Mouse (Mus musculus) fibroblast of lung, adult 2 months (primary cell): ENCODE results near the gene Hist1h1b.
"Not testable (repeated sequence)": the region's sequence is repeated elsewhere in the genome, so short reads cannot be mapped to it uniquely, and the experiment has no call there.

ENCODE experiments used
- DNase-seq: peaks from one replicate; pipeline ENCODE4 v3.0.0-alpha.2; 2011; ENCODE audit warnings: low read depth

Hist1h1b gene

DNA sequence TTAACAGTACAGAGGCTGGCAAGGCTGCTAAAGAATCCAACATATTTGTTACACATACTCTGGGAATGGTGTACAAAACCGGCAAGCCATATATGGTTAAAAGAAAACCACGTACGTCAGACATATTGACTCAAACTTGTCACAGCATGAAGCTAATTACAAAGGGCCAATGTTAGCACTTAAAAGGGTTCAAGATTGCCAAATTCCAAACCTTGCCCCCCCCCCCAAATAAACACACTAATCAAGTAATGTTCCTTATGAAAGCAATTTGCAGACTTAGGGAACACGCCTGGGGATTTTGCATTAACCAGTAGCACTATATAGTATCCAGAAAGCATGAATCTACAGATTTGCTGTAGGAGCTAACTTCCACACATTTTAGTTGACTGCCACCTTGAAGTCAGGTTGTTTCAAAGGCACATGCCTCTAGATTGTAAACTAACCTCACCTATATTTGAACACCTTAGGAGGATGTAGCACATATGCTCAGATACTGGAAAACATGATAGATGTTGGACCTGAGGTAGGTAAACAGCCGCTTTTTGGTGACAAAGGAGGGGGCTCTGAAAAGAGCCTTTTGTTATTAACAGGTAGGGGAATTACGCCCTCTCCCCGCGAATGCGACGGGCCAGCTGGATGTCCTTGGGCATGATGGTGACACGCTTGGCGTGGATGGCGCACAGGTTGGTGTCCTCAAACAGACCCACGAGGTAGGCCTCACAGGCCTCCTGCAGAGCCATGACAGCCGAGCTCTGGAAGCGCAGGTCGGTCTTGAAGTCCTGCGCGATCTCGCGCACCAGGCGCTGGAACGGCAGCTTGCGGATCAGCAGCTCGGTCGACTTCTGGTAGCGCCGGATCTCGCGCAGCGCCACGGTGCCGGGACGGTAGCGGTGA is 2.2 kb upstream of the Hist1h1b start:
- not testable (repeated sequence) for DNase-seq

DNA sequence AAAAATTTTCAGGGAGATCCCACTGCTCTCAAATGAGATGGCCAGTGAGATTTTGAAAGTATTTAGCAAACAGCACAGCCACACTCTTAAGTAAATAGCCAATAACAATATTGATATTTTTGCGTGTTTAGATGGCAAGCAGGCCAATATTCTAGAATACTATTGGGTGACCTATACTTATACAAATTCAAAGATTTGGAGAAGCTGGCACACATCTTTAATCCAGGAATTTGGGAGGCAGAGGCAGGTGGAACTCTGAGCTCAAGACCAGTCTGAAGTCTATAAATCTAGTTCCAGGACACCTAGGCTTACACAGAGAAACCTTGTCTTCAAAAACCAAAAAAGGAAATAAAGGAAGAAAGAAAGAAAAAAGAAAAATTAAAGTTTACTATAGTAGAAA is 1.2 kb upstream of the Hist1h1b start:
- DNase-seq = no peak

DNA sequence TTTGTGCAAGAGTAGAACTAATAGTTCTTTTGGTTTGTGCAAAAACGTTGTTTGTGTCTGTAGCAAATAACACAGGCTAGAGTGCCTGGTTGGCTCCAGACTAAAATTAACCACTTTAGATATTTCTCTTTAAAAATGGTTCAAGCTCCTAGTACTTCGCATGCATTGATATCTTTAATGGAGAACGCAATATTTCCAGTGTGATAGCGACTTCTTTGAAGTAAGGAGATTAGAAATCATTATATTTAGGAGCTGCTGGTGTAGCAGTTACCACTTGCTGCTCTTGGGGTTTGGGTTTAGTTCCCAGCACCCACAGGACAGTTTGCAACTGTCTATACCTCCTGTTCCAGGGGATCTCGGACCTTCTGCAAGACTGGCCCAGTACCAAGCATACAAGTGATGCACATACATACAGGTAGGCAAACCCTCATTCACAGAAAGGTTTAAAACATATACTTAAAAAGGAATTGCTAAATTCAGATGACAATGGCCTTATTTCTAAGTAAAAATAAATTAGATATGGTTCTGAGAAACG is 663 bp upstream of the Hist1h1b start:
- DNase-seq = no peak

DNA sequence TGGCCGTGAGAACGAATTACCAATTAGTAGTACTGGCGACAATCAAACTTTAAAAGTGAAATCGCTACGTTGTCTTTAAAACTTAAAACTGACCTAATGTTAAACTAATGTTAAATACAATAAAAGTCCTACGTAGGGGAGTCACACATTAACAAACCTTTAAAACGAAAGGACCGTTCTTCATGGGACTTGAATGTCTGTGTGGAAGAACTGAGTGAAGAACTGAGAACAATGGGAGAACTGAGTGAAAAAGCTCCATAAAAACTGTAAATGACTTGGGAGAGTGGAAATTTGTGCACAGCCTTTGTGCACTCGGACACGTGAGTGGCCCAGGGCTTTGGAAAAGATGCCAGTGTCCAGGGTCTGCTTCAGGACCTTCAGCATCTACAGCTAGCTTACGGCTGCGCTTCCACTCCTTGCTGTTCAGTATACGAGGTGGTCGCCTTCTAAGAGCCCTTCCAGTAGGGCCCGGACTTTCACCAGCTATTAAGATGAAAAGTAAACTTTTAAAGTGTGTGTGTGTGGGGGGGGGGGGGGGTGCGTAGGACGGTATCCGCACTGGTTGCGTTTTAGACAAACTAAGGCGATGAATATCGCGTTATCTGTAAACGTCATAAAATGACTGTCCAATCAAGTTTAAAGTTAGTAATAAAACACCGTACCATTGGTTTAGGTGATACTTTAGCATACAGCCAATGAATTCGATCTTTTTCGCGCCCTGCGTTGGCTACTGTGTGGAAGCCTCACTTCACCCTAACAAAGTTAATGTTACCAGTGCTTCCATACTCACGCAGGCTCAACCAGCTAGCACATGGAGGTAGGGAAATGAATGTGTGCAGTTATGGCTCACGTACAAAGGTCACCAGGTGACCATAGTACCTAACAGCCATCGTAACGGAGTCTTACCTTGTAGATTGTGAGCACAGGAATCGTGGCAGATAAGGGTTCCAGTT is 1.3 kb downstream of the Hist1h1b start:
- DNase-seq = peak; percentile 85

DNA sequence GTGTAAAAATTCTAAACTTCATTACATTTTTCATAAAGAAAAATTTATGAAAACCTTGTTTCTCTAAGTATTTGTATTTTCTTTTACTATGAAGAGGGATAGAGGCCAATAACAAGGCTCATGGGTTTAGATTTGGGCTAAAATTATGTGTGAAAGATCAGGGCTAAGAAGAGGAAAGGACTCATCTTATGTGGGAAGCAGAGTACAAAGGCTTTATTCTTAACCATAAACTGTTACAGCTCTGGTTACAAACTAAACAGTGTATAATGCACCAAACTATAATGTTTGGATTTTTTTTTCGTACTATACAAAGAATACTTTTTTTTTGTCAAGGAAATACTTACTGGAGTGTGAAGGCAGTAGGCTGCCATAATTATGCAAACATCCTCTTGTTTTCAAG is 24.7 kb downstream of the Hist1h1b start:
- DNase-seq = no peak

DNA sequence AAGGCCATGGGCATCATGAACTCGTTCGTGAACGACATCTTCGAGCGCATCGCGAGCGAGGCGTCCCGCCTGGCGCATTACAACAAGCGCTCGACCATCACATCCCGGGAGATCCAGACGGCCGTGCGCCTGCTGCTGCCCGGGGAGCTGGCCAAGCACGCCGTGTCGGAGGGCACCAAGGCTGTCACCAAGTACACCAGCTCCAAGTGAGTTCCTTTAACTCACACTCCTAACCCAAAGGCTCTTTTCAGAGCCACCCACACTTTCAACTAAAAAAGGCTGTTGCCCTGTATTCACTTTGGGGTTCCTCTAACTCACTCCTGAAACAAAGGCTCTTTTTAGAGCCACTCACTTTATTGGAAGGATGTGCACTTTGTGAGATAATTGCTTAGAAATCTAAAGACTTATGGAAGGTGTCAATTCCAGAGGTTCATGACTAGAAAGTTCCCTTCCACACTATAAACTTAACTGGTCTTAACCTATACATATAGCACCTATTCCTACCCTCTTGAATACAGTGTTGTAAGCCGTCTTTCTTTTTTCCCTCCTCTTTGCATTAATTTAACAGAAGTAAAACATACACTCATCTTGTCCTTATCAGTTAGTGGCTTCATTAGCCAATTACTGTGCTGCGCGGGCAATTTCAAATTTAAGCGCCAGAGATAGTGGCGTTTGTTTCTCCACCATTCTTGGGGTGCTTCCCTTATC is 26.0 kb downstream of the Hist1h1b start:
- DNase-seq = not testable (repeated sequence)

DNA sequence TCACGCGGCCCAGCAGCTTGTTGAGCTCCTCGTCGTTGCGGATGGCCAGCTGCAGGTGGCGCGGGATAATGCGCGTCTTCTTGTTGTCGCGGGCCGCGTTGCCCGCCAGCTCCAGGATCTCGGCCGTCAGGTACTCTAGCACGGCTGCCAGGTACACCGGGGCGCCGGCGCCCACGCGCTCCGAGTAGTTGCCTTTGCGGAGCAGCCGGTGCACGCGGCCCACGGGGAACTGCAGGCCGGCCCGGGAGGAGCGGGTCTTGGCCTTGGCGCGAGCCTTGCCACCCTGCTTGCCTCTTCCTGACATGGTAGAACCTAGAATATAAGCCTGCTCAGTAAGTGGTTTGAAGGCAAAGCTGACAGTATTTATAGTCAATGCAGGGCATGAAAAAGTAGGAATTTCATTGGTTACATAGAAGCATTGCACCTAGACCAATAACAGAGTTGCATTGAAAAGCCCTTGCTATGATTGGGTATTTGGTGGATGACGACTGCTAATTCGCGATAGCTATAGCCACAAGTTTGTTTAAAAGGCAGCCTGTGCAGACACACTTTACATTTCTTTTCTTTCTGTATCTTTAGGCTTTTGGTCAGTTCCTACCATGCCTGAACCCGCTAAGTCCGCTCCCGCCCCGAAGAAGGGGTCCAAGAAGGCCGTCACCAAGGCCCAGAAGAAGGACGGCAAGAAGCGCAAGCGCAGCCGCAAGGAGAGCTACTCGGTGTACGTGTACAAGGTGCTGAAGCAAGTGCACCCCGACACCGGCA is 26.7 kb downstream of the Hist1h1b start, which contains the start of the genes Hist1h2ak and Hist1h2bn:
Gene Hist1h2ak (minus strand): TSS at position 304 of the 762 bp plus-strand sequence.
Gene Hist1h2bn (plus strand): TSS at position 600 of the 762 bp plus-strand sequence.
- peak; percentile 76 for DNase-seq

DNA sequence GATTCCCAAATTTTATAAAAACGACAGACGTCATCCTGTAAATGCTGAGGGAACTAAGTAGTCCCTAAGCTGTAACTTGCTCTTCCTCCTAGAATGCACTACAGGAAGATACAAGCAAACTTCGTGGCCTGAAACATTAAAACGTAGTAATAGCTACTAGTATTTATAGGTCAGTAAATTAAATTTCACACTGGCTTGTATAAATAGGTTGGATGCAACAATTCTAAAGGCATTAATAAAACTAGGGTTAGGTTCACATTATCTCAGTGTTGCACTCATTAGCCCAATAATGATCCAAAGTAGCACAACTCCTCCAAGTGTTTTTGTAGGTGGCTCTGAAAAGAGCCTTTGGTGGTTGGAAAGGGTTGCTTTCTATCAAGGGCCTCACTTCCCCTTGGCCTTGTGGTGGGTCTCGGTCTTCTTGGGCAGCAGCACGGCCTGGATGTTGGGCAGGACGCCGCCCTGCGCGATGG is 27.3 kb downstream of the Hist1h1b start:
- no peak for DNase-seq

DNA sequence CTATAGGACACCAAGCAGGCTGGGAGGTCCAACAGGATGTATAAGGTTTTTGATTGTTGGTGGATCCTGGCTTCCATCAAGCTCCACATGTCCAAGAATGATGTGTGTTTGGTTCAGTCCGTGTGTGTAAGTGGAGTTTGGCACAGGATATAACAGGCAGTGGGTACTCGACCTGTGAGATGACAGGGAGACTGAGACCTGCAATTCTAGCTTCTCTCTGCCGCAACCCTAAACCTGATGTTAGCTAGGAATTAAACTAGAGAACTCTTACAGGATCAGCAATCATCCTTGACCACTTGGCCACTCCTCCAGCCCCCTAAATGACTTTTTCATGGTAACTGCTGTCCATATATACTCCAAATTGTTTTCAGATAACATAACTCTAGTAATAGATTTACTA is 28.1 kb downstream of the Hist1h1b start:
- DNase-seq = no peak

DNA sequence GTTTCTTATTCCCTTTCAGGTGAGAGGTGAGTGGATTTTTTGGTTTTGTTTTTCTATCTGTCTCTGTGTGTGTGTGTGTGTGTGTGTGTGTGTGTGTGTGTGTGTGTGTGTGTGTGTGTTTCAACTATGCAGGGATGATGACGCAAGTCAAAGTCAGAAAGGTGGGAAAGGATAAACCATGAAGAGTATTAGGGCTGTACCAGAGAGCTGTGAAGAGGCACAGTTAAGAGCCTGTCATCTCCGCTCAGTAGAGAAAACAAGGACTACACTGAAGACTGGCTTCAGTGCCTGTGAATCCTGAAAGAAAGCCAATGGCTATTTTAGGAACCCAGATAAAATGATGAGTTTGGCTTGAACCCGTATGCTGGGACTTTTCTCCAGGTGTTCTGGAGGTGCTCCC is 28.6 kb downstream of the Hist1h1b start:
- no peak for DNase-seq

DNA sequence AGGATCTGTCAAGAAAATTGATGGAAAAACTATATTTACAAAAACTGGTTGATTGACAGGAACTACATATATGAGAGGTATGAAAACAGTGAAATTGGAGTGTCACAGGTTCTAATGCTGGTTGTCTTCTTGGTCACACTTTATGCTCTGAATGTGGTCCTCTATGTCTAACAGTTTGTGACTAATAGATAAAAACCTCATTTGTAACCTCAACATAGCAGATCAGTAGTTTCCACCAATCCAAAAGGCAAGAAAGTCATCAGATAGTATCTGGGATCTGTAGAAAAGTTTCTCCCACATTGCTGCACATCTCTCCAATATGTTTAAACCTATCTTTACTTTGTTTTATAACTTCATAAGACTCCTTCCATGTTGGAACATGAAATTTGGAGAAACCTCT is 29.0 kb downstream of the Hist1h1b start:
- DNase-seq = no peak

DNA sequence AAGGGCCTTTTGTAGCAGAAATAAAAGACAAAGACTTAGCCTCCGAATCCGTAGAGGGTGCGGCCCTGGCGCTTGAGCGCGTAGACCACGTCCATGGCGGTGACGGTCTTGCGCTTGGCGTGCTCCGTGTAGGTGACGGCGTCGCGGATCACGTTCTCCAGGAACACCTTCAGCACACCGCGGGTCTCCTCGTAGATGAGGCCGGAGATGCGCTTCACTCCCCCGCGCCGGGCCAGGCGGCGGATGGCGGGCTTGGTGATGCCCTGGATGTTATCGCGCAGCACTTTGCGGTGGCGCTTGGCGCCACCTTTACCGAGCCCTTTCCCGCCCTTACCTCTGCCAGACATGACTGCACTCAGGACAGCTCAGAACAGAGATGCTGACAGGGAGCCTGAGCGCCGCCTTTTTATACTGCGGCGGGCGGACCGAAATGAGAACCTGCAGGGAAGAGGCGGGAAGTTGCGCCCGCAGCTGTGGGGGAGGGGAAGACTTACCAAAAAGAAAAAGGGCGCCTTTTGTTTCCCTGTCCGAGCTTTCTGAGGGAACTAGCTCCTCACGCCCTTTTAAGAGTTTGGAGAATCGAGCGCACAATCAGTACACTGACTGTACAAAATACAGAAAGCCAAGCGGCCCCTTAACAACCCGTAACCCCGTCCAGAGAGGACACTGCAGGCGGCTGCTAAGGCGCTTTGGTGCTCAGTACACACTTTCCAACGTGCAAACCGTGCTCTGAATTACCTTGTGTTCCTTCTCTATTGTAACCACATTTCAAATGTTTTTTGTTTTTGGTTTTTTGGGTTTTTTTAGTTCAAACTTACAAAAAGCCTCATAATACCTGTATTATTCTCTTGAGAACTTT is 30.0 kb downstream of the Hist1h1b start, which contains the start of gene Hist1h4k:
Gene Hist1h4k (minus strand): TSS at position 347 of the 859 bp plus-strand sequence.
- not testable (repeated sequence) for DNase-seq

DNA sequence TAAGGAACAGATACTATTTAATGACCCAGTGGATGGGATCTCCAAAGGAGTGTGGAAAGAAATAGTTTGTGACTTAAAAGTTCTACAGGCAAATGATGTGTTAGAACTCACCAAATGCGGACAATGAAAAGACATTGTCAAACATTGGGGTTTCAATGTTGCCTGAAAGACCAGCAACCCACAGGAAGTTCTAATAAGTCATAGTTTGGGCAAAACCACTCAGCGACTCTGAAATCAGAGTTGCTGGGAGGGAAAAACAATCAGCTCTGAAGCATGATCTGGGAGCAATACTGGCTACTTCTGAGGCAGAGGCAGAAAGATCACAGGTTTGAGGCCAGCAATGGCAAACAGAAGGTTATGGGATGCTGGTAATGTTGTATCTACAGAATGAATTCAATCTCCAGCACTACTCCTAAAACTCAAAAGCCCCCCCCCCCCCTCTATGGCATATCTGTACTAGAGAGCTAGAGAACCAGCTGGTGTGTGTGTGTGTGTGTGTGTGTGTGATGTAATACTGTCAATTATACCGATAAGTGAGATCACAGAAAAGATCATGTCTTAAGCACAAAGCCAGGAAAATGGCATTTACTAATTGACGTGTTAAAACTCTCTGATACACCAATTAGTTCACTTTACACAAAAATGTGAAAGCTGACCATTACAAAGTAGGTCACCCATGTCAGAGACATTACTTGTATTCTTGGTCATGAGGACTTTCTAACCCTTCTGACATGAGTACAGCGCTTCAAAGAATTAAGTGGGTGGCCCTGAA is 30.9 kb downstream of the Hist1h1b start:
- no peak for DNase-seq

DNA sequence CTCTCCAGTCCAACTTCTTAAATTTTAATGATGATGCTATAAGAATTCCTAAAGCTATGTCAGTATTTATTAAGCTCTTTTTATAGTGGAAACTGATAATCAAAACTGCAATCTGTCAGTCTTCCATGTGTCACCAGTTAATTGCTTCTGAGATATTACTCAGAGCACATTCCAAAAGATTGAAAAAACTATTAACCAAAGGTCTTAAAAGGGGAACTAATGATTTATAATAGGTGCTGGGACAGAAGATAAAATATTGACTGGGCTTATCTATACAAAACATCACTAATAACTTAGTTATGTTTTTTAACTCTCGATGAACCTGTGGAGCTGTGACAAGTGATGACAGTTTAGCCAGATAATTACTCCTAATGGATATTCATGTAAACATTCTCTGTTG is 35.4 kb downstream of the Hist1h1b start:
- DNase-seq = no peak

DNA sequence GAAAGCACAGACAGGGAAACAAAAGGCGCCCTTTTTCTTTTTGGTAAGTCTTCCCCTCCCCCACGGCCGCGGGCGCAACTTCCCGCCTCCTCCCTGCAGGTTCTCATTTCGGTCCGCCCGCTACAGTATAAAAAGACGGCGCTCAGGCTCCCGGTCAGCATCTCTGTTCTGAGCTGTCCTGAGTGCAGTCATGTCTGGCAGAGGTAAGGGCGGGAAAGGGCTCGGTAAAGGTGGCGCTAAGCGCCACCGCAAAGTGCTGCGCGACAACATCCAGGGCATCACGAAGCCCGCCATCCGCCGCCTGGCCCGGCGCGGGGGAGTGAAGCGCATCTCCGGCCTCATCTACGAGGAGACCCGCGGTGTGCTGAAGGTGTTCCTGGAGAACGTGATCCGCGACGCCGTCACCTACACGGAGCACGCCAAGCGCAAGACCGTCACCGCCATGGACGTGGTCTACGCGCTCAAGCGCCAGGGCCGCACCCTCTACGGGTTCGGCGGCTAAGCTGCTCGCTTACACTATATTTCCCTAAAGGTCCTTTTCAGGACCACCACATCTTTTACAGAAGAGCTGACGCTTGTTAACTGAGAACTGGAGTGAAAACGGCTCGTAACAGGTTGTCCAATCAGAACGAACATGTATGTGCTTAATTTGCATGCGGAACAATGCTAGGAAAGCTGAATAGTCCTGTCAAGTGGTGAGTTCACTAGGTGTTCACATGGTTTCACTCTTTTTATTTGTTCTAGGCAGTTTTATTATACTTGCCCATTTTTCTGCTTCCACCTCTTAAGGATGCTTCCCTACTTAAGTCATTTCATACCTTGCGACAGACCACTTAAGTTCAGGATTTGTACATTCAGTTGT is 45.3 kb downstream of the Hist1h1b start, which contains the start of gene Hist1h4j:
Gene Hist1h4j (plus strand): TSS at position 159 of the 862 bp plus-strand sequence.
- DNase-seq = not testable (repeated sequence)

DNA sequence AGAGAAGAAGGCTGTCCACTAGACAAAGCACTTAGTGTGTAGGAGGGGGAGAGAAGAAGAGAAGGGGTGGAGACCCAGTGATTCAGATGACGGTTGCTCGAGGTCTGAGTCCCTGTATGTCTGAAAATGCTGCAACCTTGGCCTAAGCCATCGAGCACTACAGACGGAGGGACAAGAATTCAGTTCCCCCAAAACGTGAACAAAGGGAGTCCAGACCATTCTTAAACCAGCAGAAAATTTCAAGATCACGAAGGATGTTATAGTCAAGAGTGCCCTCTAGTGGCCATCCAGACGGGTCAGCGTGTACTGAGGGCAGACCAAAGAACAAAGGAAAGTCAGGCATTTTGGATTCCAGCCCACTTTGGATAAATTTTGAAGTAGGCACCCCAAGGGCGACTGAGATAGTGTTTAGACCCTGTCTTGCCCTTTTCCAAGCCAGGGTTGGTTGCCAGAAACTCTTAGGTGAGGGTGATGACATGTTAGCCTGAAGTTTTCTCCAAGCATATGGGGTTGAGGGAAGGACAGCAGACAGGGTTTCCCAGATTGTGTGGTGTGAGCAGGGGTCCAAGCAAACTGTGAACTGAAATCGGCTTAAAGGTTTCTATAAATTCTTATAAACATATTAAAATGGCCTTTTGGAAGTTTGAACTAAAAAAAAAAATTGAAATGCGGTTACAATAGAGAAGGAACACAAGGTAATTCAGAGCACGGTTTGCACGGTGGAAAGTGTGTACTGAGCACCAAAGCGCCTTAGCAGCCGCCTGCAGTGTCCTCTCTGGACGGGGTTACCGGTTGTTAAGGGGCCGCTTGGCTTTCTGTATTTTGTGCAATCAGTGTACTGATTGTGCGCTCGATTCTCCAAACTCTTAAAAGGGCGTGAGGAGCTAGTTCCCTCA is 46.2 kb downstream of the Hist1h1b start:
- DNase-seq = peak; percentile 55

DNA sequence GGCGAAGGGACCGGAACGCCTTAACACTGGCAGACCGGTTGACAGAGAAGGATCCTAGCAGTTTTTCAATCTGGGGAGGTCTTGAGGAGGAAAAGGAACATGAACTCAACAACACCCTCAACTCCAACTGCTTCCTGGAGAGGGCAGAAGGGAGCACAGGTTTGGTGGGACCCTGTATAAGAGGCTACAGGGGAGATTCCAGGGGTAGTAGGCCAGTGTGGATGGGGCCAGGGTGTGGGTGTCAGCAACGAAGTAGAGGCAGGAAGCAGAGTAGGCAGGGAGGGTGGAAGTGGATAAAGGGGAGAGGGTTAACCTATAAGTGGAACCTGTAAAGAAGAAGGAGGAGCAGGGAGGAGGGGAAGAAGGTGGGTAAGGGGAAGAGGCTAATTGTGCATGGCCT is 47.0 kb downstream of the Hist1h1b start:
- DNase-seq = no peak
